Mouse (Mus musculus) olfactory bulb, adult 2 months (tissue): ENCODE results near the gene Ifngr2.
"Not testable (repeated sequence)": the region's sequence is repeated elsewhere in the genome, so short reads cannot be mapped to it uniquely, and the experiment has no call there.

Experiments used
- CTCF ChIP-seq: fragments of 200-500 bp; IDR thresholded peaks from 2 replicates; pipeline ENCODE4 v1.5.1; 2012; ENCODE audit warnings: low read depth, mild to moderate bottlenecking, low read length, moderate library complexity; ENCODE audit not compliant: insufficient read depth
- POLR2A ChIP-seq: fragments of 200-500 bp; IDR thresholded peaks from 2 replicates; pipeline ENCODE4 v1.6.1; 2012; ENCODE audit warnings: mild to moderate bottlenecking, low read depth, low read length, moderate library complexity; ENCODE audit not compliant: insufficient read depth

GRCm38 (mm10) chr16:91530830-91531229 is 16.0 kb upstream of the Ifngr2 start:
- not testable (repeated sequence) for TF ChIP-seq POLR2A, CTCF
